In genomic region chr7:46714518-46714917, GRCm38 (mm10) we compare ENCODE assay signal across 9 mouse cellular contexts. TPM values are rescaled to one million over a fixed set of nuclear protein-coding genes. Genes with fewer than 3 reads are reported as not detected.
DNase-seq lines count a peak whose midpoint lies in the region; ATAC-seq lines count a peak whose summit lies in the region.
"Had no signal": no experiment of that assay in that cellular context is flagged by ENCODE, and none has a peak within 500 bp of the region (broad histone marks: within the 10 kb centered on the region; RNA-seq: fewer than 3 reads in every experiment).

No protein-coding gene starts in this region.

- peak; percentile 62 to 89 for DNase-seq in adrenal gland, adult (ENCODE audit: inconsistent age in 2 of 2, low spot score in 1 of 2)
- no peak for DNase-seq in adrenal gland, adult 8-10 months
- DNase-seq in ovary, postnatal 10 days (ENCODE audit: low spot score) = peak; percentile 13
- DNase-seq in ovary, adult 18-20 months (ENCODE audit: low spot score) = no peak
- DNase-seq in embryo, embryonic 10 days (ENCODE audit: low spot score) = peak; percentile 76
- peak; percentile 75 for DNase-seq in lung, postnatal 10 days
- DNase-seq in skeletal muscle tissue, adult 2 months (ENCODE audit: low read depth, low spot score) = peak; percentile 42

- peak; percentile 47 for ATAC-seq in inflammation-experienced regulatory T-cells, adult 6 months

RNA-seq across cellular contexts. Expression of gene Saa3, which starts 1.0 kb away (rescaled TPM):
- 1 to 10 TPM; 1.1 to 7.4 (median 4.6) TPM for total RNA-seq in adrenal gland, adult 8-10 months (2022)
- not detected for polyA plus RNA-seq in inflammation-experienced regulatory T-cells, adult 6 months (2017; shearing (Covaris generic))

RNA-seq across cellular contexts. Expression of gene Saal1, which starts 4.0 kb away (rescaled TPM):
- total RNA-seq in adrenal gland, adult 8-10 months (2022) = 10 to 100 TPM in 2 of 4 experiments, 1 to 10 TPM in 2; 6.4 to 12.4 (median 10.2) TPM
- 10 to 100 TPM; 17.8 to 22.5 (median 18.4) TPM for polyA plus RNA-seq in inflammation-experienced regulatory T-cells, adult 6 months (2017; shearing (Covaris generic))

RNA-seq across cellular contexts. Expression of gene Saa4, which starts 17.9 kb away (rescaled TPM):
- not detected for total RNA-seq in adrenal gland, adult 8-10 months (2022)
- not detected for polyA plus RNA-seq in inflammation-experienced regulatory T-cells, adult 6 months (2017; shearing (Covaris generic))
- polyA plus RNA-seq: hindbrain, embryonic 15.5 days had no signal

RNA-seq across cellular contexts. Expression of gene Saa1, which starts 28.3 kb away (rescaled TPM):
- not detected for total RNA-seq in adrenal gland, adult 8-10 months (2022)
- polyA plus RNA-seq in inflammation-experienced regulatory T-cells, adult 6 months (2017; shearing (Covaris generic)) = not detected
- polyA plus RNA-seq: hindbrain, embryonic 15.5 days had no signal

RNA-seq across cellular contexts. Expression of gene Saa2, which starts 37.1 kb away (rescaled TPM):
- total RNA-seq in adrenal gland, adult 8-10 months (2022) = not detected
- polyA plus RNA-seq in inflammation-experienced regulatory T-cells, adult 6 months (2017; shearing (Covaris generic)) = not detected

Comparison
In these comparisons a context has a peak if more than half of its experiments do, and no peak if none do; other contexts are left out.
1. DNase-seq: peak in adrenal gland, adult (2 of 2), ovary, postnatal 10 days (single experiment), embryo, embryonic 10 days (single experiment), lung, postnatal 10 days (single experiment) and skeletal muscle tissue, adult 2 months (single experiment); none in adrenal gland, adult 8-10 months (single experiment) and ovary, adult 18-20 months (single experiment).